Mouse (Mus musculus): ENCODE measurements around the gene Itga11. TPM values are rescaled to one million over a fixed set of nuclear protein-coding genes. Genes with fewer than 3 reads are reported as not detected.

Gene Itga11
- total and polyA plus RNA-seq, 2 experiments, result 0.09 TPM

DNA sequence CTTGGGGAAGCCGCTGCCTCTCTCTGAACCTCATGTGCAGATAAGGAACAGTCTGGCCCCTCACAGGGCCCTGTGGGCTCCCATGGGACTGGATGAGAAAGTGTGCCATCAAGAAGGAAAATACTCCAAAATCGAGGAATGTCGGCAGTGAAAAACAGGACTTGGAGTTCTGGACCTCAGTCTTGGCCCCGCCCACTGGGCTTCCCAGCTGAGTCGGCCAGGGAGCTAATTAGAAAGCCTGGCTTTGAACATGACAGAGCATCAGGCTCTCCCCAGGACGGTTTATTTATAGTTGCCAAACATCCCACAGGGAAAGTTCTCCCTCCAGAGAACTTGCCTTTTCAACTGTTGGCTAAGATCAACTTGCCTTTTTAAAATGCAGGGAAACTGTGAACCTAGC is 72.0 kb downstream of the Itga11 start:
- DNase-seq (ENCODE audit: extremely low read depth, low read depth, low spot score), result peak; percentile 19
- H3K9ac ChIP-seq (ENCODE audit: low read depth, low read length), result no peak overlapping the region
- H3K27me3 ChIP-seq (ENCODE audit: control insufficient read depth, insufficient read depth, low read length), result no peaks in the 10 kb centered on the region
- no peak overlapping the region for H3K27ac ChIP-seq (replicated peaks; ENCODE audit: insufficient read depth, low read depth, low read length)
- WGBS, result 57% methylated on average over 6 of the region's 6 CpGs
- no peaks in the 10 kb centered on the region for H3K4me1 ChIP-seq (ENCODE audit: control insufficient read depth, insufficient read depth, low read length)
- no peaks in the 10 kb centered on the region for H3K79me2 ChIP-seq (ENCODE audit: control insufficient read depth, insufficient read depth, low read length)
- no peak overlapping the region for H3K4me3 ChIP-seq (ENCODE audit: insufficient read depth, low read depth, low read length)
- TF ChIP-seq POLR2A (IDR thresholded peaks at IDR 0.05; ENCODE audit: extremely low read depth, insufficient read depth, low read length) (no peak), CTCF (IDR thresholded peaks at IDR 0.05; ENCODE audit: low read depth, low read length) (no peak)
- no peaks in the 10 kb centered on the region for H3K36me3 ChIP-seq (ENCODE audit: control insufficient read depth, insufficient read depth, low read length)

DNA sequence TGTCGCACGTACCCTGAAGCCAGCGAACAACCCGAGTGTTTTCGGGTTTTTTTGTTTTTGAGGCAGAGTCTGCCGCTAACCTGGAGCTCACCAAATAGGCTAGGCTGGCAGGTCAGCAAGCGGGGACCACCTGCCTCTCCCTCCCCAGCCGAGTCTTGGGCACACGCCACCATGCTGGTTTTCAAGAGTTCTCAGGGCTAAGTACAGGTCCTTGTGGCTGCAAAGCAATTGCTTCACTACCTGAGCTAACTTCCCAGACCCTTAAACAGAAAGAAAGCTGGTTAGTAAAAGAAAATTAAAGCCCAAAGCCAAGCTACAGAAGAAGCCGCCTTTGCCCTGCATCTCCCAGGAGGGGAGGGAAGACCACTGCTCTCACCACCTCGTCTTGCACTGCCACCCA is 72.8 kb downstream of the Itga11 start:
- DNase-seq (ENCODE audit: extremely low read depth, low read depth, low spot score), result no peak
- Histone ChIP-seq H3K79me2 (ENCODE audit: control insufficient read depth, insufficient read depth, low read length) (no peaks in the 10 kb centered on the region), H3K4me1 (ENCODE audit: control insufficient read depth, insufficient read depth, low read length) (no peaks in the 10 kb centered on the region), H3K4me3 (ENCODE audit: insufficient read depth, low read depth, low read length) (no peak overlapping the region), H3K36me3 (ENCODE audit: control insufficient read depth, insufficient read depth, low read length) (no peaks in the 10 kb centered on the region), H3K27me3 (ENCODE audit: control insufficient read depth, insufficient read depth, low read length) (no peaks in the 10 kb centered on the region), H3K9ac (ENCODE audit: low read depth, low read length) (no peak overlapping the region), H3K27ac (replicated peaks; ENCODE audit: insufficient read depth, low read depth, low read length) (no peak overlapping the region)
- TF ChIP-seq POLR2A (IDR thresholded peaks at IDR 0.05; ENCODE audit: extremely low read depth, insufficient read depth, low read length), result no peak
- TF ChIP-seq CTCF (IDR thresholded peaks at IDR 0.05; ENCODE audit: low read depth, low read length), result no peak
- 87% methylated on average over 11 of the region's 11 CpGs for WGBS

DNA sequence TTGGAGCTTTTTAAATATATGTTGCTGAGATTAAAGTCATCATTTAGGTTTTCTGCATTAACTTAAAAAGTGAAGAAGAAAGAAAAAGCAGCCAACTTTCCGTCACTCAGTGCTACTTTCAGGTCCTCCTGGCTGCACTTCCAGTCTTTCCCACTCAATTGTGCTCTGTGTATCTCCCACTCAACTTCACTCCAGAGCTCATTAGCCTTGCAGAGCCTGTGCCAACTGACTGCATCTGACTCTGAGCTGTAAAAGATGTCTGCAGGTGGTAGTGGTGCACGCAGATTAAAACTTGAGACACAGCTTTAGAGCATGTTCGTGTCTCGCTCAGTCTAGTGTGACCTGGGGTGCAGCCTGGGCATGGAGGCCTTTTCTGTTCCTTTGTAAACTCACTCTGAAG is 80.7 kb downstream of the Itga11 start:
- H3K4me1 ChIP-seq (ENCODE audit: control insufficient read depth, insufficient read depth, low read length), result no peaks in the 10 kb centered on the region

DNA sequence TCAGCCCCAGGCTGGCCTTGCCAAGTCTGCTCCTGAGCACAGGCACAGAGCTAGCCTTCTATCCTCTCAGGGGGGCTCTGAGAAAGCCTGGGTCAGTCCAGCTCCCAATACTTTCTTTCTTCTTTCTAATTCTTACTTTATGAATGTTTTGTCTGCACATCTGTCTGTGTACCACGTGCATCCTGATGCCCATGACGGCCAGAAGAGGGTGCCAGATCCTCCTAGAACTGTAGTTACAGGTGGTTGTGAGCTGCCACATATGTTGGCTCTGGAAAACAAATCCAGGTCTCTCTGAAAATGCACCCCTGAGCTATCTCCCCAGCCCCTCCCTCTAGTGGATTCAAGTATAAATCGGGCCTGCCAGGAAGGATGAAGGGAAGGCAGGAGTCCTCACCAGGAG is 82.0 kb downstream of the Itga11 start:
- WGBS, result 52% methylated on average over 3 of the region's 3 CpGs
- H3K36me3 ChIP-seq (ENCODE audit: control insufficient read depth, insufficient read depth, low read length), result no peaks in the 10 kb centered on the region
- no peak overlapping the region for H3K9ac ChIP-seq (ENCODE audit: low read depth, low read length)
- no peak overlapping the region for H3K27ac ChIP-seq (replicated peaks; ENCODE audit: insufficient read depth, low read depth, low read length)
- DNase-seq (ENCODE audit: extremely low read depth, low read depth, low spot score), result peak; percentile 8
- TF ChIP-seq POLR2A (IDR thresholded peaks at IDR 0.05; ENCODE audit: extremely low read depth, insufficient read depth, low read length) (no peak), CTCF (IDR thresholded peaks at IDR 0.05; ENCODE audit: low read depth, low read length) (peak; percentile 39; the same call in 1 of the 2 replicates)
- H3K4me3 ChIP-seq (ENCODE audit: insufficient read depth, low read depth, low read length), result no peak overlapping the region
- no peaks in the 10 kb centered on the region for H3K79me2 ChIP-seq (ENCODE audit: control insufficient read depth, insufficient read depth, low read length)
- no peaks in the 10 kb centered on the region for H3K4me1 ChIP-seq (ENCODE audit: control insufficient read depth, insufficient read depth, low read length)
- no peaks in the 10 kb centered on the region for H3K27me3 ChIP-seq (ENCODE audit: control insufficient read depth, insufficient read depth, low read length)

More for the DNA sequence above, 80.7 kb downstream of the Itga11 start:
- no peak overlapping the region for H3K9ac ChIP-seq (ENCODE audit: low read depth, low read length)
- H3K4me3 ChIP-seq (ENCODE audit: insufficient read depth, low read depth, low read length), result no peak overlapping the region
- H3K27me3 ChIP-seq (ENCODE audit: control insufficient read depth, insufficient read depth, low read length), result no peaks in the 10 kb centered on the region
- WGBS, result 91% methylated on average over 4 of the region's 4 CpGs
- no peaks in the 10 kb centered on the region for H3K79me2 ChIP-seq (ENCODE audit: control insufficient read depth, insufficient read depth, low read length)
- no peaks in the 10 kb centered on the region for H3K36me3 ChIP-seq (ENCODE audit: control insufficient read depth, insufficient read depth, low read length)
- no peak for TF ChIP-seq CTCF (IDR thresholded peaks at IDR 0.05; ENCODE audit: low read depth, low read length)
- no peak for TF ChIP-seq POLR2A (IDR thresholded peaks at IDR 0.05; ENCODE audit: extremely low read depth, insufficient read depth, low read length)
- DNase-seq (ENCODE audit: extremely low read depth, low read depth, low spot score), result no peak
- H3K27ac ChIP-seq (replicated peaks; ENCODE audit: insufficient read depth, low read depth, low read length), result no peak overlapping the region

DNA sequence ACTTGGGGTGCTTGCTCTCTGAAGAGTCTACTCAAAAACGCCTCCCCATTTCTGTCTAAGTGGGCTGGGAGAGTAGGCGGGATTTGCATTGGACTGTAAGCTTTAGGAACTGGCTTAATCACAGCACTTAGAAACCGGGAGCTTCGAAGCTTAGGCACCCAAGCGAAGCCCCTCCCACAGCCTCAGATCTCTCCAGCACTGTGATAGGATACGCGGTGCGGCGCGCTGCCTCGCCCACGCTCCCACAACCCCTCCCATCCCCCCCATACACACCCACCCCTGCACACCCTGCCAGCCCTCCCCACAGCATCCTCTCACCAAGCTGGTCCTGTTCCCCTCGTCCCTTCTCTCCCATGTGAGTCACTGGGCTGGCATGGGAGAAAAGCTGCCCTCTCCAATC is 85.9 kb downstream of the Itga11 start:
- no peak overlapping the region for H3K9ac ChIP-seq (ENCODE audit: low read depth, low read length)
- H3K27ac ChIP-seq (replicated peaks; ENCODE audit: insufficient read depth, low read depth, low read length), result no peak overlapping the region
- no peak for DNase-seq (ENCODE audit: extremely low read depth, low read depth, low spot score)
- no peak overlapping the region for H3K4me3 ChIP-seq (ENCODE audit: insufficient read depth, low read depth, low read length)
- H3K79me2 ChIP-seq (ENCODE audit: control insufficient read depth, insufficient read depth, low read length), result no peaks in the 10 kb centered on the region
- no peaks in the 10 kb centered on the region for H3K27me3 ChIP-seq (ENCODE audit: control insufficient read depth, insufficient read depth, low read length)
- WGBS, result 23% methylated on average over 13 of the region's 13 CpGs
- no peaks in the 10 kb centered on the region for H3K36me3 ChIP-seq (ENCODE audit: control insufficient read depth, insufficient read depth, low read length)
- TF ChIP-seq POLR2A (IDR thresholded peaks at IDR 0.05; ENCODE audit: extremely low read depth, insufficient read depth, low read length), result no peak
- TF ChIP-seq CTCF (IDR thresholded peaks at IDR 0.05; ENCODE audit: low read depth, low read length), result no peak
- no peaks in the 10 kb centered on the region for H3K4me1 ChIP-seq (ENCODE audit: control insufficient read depth, insufficient read depth, low read length)

DNA sequence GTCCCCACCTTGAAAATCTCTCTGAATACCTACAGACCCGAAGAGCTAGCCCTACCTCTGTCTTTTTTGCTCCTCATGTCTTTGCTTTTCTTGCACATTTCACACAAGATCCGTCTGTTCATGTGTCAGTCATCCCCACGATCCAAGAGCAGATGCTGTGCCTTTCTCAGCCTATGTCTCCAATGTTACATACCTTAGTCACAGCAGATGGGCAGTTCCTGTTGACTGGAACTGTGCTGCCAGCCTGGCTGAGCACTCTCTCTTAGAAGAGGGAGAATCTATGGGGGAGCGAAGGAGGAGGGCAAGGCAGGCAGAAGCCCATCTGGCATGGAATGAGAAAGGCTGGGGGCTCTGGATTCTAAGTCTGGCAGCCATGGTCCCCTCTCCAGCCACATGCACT is 87.7 kb downstream of the Itga11 start:
- 73% methylated on average over 4 of the region's 4 CpGs for WGBS
- TF ChIP-seq CTCF (IDR thresholded peaks at IDR 0.05; ENCODE audit: low read depth, low read length), result no peak
- no peak for TF ChIP-seq POLR2A (IDR thresholded peaks at IDR 0.05; ENCODE audit: extremely low read depth, insufficient read depth, low read length)
- no peak for DNase-seq (ENCODE audit: extremely low read depth, low read depth, low spot score)
- Histone ChIP-seq H3K27me3 (ENCODE audit: control insufficient read depth, insufficient read depth, low read length) (no peaks in the 10 kb centered on the region), H3K27ac (replicated peaks; ENCODE audit: insufficient read depth, low read depth, low read length) (no peak overlapping the region), H3K36me3 (ENCODE audit: control insufficient read depth, insufficient read depth, low read length) (no peaks in the 10 kb centered on the region), H3K79me2 (ENCODE audit: control insufficient read depth, insufficient read depth, low read length) (no peaks in the 10 kb centered on the region), H3K4me1 (ENCODE audit: control insufficient read depth, insufficient read depth, low read length) (no peaks in the 10 kb centered on the region), H3K4me3 (ENCODE audit: insufficient read depth, low read depth, low read length) (no peak overlapping the region), H3K9ac (ENCODE audit: low read depth, low read length) (no peak overlapping the region)

Data from liver, adult 2 months (tissue).